Mouse (Mus musculus) thymus, adult 18-20 months (tissue): ENCODE data around the gene Rpl34.

Experiments
- DNase-seq, 2 experiments: peaks; one replicate each; pipeline ENCODE4 v3.0.0; 2022; ENCODE audit warnings: mixed read lengths in 2 of 2

Rpl34 gene

DNA sequence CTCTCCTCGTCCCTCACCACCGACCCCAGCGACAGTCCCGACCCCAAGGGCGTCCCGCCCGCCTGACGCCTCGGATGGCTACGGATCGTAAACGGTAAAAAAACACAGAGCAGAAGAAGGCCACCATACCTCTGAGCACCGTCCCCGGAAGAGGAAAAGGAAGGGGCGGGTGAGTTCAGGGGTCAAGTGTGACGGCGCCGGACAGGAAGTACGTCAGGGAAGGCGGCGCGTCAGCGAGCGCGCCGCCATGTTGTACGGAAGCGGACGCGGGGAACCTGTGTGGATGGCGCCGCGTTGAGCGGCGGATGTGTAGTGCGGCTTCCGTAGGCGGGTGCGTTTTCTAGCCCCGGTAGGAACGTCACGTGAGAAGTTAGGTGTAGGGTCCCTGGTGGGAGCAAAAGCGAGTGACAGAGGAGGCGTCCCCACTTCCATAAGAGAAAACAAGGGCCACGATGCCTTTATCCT is at the start of gene Rpl34:
Rpl34 (minus strand) TSS at position 210 of the 465 bp plus-strand sequence.
- peak; percentile 87 to 91 for DNase-seq

DNA sequence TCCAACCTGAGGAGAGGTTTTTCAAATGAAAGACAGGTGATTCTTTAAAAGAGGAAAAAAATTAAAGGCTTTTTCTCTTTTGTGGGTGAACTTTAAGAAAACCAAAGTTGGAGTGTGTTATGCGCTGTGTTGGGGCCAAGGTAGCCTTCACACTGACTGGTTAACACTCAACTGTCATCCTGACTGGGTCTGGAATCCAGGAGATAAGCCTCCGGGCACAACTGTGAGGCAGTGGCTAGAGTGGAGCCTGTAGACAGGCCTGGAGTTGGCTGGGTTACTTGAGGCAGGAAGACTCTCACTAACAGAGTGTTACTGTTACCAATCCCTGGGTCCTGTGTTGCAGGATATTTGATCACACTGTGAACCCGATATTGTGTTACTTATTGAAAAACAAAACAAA is 38.0 kb upstream of the Rpl34 start:
- DNase-seq = no peak

DNA sequence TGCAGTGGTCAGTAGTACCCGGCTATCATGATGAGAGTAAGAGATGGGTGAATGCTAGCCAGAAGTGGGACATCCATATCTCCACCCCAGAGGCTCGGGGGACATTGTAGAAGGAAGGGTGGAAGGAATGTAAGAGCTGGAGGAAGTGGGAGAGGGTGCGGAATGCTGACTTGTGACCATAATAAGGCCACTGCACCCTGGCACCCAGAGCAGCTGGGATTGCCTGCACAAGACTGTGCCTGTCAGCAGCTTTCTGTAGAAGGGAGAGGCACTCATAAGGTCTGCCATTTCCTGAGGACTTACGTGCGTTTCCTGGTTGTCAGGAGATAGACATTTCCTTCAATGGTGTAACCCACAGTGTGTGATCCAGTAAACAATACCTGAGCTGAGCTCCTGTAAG is 33.9 kb upstream of the Rpl34 start:
- DNase-seq = no peak

DNA sequence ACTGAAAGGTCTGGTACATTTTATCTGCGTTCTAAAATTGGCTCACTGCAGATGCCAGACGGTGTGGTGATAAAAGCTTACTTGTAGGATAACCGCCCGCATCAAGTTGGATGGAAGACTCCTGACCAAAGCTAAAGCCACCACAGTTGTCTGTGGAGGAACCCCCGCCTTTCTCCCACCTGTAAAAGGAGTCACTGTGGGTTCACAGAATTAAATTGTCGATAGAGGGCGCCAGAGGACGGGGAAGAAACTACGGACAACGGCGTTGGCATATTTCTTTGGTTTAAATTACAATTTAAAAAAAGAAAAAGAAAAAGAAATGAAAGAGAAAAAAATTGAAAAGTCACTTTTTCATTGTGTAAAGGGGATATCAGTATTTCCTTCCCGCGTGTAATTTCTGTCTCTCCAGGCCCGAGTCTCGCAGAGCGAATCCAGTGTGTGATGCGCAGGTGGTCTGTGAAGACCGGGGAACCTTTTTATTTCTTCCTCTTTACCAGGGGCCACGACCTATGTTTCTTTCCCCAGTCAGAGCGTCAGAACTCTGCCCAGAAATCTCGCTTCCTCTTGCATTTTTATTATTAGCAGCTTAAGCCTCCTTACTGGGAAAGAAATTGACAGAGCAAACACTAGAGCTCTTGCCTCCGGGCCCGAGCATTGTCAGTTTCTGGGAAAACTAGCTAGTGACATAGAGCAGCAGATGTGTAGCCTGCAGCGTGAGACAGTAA is 30.7 kb upstream of the Rpl34 start:
- peak; percentile 26 to 48 for DNase-seq

DNA sequence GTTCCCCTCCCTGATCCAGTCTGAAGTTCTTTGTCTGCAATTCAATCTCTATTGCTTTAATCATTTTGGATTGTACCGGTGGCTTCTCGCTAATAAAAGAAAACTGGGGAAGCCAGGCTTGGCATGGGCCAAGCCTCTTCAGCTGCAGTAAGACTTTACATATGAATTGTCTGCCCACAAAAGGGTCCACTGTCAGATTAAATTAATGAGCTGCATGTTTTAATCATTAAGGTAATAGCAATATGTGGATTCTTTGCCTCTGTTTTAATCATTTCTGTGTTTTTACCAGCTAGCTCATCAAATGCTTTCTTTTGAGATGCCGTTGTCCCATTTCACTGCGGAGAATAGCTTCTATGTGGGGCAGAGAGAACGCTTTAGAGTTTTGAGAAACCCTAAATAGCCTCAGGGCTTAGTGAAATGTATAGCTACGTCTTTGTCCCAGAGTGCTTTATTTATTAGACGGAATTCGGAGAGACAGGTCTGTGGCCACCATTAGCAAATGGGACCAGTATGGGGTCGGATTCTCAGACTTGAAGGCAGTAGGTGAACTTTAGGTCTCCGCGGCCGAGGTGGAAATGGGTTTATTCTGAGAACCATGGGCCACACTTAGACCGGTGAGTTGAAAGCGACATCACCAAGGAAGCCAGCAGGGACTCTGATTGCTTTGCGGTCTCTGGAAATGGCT is 28.1 kb upstream of the Rpl34 start:
- DNase-seq = no peak

DNA sequence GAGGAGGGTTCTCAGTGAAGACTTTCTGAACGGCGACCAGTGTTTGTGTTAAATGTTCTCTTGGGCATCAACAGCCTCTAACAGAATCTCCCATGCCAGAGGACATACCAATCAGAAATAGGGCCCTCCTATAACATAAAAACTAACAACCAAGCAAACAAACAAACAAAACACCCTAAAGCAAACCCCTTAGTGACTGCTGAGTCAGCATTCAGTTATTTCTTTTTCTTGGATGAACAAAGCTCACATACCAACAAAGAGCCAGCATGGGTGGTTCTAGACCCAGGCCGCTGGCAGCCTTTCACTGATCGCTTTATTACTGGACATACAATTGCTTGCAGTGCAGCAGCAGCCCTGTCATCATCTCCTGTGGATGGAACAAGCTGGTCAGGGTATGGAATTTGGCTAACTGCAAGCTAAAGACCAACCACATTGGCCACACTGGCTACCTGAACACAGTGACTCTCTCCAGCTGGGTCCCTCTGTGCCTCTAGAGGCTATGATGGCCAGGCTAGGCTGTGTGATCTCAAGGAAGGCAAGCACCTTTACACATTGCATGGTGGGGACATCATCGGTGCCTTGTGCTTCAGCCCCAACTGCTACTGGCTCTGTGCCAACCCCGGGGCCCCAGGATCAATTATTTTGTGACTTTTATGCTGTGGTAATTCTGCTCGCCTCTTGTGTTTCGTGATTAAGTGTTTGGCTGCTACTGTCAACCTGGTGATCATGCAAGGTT is 27.1 kb upstream of the Rpl34 start:
- DNase-seq = no peak

DNA sequence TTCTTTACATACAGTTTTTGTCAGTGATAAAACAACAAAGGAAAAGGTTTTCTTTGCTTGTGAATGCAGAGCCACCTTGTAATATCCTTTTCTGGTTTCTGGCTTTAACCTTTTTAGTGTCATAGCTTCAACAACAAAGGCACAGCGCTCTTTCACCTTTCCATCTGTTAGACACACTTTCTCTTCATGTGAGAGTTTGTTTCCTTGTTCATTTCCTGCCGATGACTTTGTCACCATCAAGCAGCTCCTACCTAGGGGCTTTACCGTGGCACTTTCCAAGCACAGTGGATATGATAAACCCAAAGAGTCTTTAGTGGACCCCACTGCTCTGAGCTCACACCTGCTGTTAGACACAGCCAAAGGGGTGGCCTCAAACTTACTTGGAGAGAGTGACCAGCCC is 19.0 kb upstream of the Rpl34 start:
- no peak for DNase-seq

DNA sequence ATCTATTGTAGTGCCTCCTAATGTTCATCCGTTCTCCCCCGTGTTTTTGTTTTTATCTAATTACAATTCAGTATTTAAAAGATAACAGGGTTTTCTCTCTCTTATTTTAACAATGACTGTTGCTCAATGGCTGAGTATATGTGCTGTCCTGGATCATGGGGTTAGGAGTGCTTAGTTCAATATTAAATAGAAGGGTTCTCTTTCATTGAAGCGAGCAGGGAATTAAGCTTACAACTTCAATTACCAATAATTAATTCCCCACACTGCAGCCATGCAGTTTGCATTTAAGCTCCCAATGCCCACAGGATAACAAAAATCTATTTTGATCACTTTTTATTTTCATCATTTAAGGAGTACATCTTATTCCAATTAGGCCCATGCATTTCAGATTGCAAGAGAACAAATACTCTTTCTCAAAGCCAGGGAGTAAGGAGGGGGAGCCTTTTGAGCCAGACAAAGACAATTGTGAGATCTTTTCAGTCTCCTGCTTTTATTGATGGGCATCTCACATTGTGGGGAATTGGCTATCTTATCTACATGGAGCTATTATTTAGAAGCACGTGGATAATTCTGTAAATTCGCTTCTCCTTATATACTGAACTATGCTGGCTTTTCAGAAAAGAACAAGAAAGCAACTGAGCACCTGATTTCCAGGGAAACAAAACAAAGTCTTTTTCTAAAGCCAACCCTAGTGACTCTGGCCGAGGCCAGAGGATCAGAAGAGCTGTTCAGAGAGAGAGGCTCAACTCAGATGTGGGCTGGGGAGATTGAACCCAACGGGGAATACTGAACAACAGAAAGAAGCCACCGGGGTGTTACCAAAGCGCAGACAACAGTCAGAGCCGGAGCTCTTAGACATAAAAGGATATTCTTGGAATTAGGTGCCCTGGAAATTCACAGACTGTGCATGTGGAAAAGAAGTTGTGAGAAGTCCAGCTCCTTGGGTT is 16.7 kb upstream of the Rpl34 start:
- DNase-seq = no peak

DNA sequence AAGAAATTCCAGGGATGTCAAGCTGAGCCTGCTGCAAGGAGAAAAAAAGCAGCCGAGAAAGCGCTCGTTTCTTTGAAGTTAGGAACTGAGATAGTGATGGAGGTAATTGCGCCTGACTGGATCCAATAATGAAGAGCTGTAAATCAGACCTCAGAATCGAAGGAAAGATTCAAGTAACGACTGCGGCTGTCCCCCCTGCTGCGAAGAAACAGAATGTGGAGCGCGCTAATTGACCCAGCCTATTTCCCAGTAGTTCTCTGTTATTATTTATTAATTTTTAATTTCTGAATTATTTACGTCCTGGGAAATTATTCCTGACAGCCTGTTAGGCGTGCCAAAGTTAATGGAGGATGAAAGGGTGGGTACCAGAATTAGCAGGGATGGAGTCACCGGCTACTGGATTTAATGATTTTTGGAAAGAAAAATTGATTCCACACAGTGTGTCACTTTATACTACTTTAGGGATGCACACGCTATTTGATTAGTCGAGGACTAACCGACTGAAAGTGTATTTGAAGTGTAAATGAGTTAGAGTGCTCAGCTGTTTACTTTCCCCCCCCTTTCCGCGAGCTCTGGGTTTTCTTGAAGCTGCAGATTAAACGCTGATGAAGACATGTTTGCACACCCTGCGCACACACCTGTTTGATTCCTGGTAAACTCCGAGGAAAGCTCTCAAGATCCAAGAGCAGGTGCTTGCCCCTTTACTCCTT is 7.6 kb upstream of the Rpl34 start:
- DNase-seq = no peak

DNA sequence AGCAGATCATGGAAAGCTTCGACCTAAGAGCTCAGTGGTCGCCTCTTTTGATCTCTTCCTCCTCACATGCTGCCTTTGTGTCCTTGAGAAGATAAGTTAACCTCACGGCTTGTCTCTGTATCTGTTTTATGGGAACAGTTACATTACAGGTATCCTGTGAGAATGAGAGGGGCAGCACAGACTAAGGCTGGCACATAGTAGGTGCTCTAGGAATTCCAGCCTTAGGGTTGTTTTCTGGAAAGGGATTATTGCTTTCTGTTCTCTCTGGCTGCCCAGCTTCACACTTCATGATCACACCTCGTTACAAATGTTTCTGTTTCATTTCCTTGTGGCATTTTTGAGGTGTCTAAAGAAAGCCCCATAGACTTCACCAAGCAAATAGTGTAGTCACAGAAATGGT is 6.6 kb upstream of the Rpl34 start:
- DNase-seq = no peak

DNA sequence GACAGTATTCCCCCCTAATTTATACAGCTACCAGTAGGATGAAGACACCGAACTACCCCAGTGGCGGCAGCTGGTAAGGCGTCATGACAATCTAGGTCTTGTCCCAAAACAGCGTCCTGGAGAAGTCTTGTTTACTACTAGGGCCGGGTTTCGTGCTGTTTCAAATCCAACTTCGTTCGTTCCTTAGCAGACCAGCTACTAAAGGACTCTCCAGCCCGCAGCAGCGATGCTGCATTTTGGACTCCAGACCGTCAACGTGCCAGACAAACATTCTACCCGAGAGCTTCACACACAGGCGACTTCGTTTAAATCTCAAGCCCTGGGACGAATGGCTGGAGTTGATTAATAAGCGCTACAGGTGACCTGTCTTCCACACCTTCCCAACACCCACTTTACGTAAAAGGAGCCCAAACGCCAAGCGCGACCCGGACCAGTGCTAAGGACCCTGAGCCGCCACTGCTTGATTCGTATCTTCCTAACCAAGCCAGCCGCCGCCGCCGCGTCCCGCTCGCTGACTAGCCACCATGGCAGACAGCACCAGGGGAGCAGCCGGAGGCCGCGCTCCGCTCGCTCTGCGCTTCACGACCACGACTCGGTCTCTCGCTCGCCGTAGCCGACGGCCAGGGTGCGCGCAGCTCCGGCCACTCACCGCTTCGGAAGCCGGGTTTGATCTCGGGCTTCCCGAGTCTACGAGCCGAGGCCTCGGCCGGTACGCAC is 568 bp downstream of the Rpl34 start:
- peak in 1 of 2 experiments; percentile 16 for DNase-seq

DNA sequence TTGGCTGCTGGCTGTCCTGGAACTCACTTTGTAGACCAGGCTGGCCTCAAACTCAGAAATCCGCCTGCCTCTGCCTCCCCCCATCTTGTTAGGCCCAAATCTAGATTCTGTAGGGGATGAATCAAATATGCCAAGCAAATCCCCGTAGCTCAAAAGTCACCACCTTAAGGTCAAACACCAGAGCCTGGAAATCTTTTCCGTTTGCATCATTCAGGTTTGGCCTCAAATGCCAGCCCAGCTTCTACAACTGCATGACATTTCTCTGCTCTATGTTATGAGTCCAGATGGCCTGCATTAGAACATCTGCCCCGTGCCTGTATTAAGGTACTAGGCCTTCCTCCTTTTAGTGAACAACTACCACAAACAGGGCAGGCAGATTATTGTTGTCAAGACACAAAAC is 2.5 kb downstream of the Rpl34 start:
- DNase-seq = no peak

DNA sequence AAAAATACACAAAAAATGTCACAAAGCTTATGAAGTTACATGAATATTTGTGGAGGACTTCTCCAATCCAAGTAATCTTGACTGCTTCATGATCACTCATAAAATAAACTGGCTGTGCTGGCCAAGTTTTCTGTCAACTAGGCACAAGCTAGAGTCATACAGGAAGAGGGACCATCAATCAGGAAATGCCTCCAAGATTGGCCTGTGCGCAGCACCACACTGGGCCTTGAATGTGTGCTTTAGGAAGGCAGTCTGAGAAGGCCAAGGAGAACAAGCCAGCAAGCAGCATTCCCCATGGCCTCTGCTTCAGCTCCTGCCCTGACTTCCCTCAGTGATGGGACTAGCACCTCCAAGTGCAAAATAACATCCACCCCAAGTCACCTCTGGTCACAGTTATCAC is 3.2 kb downstream of the Rpl34 start:
- no peak for DNase-seq

DNA sequence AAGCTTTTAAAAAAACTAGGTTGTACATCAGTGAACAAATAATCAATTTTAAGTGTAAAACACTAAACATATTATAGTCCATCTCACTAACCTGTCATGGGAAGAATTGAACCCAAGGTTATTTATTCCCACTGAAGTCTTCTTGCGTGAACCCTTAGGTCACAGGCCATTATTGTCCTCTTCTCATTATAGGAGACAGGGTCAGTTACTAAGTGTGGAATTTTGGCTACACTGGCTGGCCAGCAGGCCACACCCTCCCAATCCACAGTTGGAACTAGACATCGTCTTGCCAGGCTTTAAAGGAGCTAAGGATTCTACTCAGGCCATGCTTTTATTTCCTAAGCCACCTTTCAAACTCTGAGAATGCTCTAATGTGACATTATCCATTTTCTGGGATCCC is 4.5 kb downstream of the Rpl34 start:
- DNase-seq = no peak

DNA sequence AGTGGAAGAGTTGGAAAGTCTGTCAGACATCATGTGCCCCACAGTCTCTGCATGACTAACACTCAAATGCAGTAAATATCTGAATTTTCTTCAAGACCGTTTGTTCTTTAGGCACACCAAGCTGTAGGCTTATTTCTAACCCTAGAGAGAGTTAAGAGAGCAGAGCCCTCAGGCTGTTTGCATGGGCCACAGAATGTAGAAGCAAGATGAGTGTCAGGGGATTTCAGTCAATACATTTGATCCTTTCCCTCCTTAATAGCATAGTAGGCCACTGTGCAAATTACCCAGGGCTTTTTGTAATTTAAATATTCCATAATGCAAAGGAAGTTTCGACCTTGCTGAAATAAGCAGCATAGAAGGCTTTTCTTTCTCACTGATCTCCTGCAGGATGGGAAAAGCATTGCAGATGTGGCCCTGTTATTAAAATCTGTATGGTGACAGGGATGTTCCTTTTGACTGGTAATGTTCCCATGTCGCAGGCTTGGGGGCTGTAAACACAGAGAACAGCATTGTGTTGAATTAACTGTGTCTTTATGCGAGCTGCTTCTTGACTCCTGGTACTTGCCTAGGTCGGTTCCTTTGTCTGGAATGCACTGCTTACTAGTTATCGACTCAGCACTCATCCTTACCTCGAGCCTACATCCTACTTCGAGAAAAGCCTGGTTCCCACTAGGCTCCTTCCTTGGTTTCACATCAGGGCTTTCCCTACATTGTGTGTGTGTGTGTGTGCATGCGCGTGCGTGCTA is 7.3 kb downstream of the Rpl34 start:
- no peak for DNase-seq

DNA sequence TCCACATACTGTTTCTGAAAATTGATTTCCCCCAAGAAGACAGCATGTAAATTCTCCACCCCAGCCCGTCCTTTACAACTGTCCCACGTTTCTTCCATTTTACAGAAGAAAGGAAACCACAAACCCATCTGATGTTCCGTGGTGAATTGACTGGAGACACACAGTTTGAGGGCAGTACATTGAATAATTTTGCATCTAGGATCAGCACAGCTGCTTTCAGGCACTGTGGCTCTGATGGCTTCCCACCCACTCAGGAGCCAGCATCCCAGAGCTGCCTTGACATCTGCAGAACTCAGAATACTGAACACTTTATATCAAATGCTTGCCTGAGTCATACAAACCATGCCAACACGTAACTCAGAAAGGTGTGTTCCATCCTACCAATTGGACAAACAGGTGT is 10.0 kb downstream of the Rpl34 start:
- DNase-seq = no peak

DNA sequence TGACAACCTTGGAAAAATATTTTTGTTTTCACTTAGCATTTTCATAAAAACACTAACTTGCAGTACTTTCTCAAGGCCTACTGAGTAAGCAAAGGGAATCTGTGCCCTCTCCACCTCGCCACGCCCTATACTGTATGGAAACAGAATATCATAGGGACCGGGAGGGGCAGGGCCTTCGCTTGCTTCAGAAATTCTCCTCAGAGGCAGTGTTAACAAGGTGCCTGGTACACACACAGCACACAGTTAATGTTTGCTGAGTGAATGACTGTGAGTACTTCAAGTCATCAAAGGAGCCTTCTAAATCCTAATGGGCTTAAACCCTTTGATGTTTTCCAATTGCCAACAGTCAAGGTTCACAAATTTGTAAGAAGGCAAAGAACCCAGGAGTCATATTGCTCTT is 11.3 kb downstream of the Rpl34 start:
- DNase-seq = no peak

DNA sequence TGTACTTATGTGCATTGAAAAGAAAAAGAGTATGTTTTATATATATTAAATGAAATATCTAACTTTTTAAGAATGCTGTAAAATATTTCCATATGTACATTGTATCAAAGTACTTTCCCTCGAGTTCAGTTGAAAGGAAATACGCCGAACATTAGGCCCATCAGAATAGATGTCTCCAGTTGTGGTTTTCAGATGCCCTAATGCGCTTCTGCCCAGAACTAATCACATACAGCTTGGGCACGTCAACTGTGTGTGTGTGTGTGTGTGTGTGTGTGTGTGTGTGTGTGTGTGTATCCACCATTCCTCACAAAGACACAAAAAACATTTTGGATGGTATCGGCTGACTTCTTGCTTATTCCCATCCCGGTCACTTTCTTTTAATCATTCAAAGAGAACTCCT is 13.6 kb downstream of the Rpl34 start:
- no peak for DNase-seq

DNA sequence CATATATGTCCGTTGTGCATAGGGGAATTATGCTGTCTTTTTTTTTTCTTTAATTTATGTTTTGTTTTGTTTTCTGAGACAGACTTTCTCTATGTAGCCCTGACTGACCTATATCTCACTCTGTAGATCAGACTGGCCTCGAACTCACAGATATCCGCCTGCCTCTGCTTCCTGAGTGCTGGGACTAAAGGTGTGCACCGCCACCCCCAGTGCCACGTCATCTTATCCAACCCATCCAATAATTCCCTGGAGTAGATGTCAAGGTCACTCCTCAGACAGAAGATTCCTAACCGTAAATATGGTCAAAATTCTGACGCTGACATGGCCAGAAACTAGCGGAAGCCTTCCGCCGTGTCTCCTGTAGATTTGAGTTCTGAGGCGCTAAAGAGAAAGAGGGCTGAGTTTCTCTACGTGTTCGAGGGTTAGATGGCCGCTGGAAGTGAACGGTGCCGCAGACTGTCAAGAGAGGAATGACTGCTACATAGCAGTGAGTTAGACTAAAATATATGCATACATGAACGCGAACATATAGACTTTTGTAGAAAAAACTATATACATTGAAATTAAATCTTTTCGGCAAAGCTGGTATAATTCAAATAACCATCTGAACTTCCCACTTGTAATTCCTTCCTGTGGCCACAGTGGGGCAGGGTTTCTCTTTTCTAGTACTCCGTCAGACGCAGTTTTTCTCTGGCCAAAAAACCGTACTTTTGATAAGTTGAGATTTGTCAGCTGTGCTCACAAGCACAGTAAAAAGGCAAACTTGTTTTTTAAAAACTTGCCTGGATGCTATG is 15.2 kb downstream of the Rpl34 start:
- peak in 1 of 2 experiments; percentile 50 for DNase-seq

DNA sequence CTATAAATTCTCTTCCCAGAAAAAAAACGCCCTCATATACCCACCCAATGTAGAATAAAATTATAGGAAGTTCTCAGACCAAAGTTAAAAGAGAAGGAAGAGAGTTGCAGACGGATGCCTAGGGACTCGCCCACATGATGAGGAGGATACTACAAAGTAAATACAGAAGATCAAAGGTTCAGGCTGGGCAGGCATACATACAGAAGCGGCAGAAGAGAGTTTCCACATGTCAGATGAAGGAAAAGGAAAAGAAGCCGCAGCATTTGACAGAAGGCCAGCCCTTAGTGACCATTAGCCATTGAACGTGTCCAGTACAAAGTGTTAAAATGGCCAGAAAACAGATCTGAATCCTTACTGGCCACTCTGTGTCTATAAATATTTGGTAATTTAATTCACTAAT is 17.3 kb downstream of the Rpl34 start:
- no peak for DNase-seq
